Mouse (Mus musculus) Patski (cell line): ENCODE measurements at regions not wholly inside any gene's neighbourhood (a gene's known extent, or its start where the extent isn't known, plus 50 kb on each side); places are given as distances from the start of the nearest gene placed in this dataset.

ENCODE experiments used
- ATAC-seq: fragments of 100-300 bp; one replicate; pipeline ENCODE4 v1.8.0; 2021
- CTCF ChIA-PET: fragments of 350-600 bp; sonication (Branson Sonifier 250); formaldehyde crosslinking; loops from one replicate; lab custom pipeline; 2022; ENCODE audit warnings: inconsistent platforms; lab: Charles Lee
- POLR2A ChIA-PET: fragments of 350-600 bp; sonication (Branson Sonifier 250); formaldehyde crosslinking; loops from one replicate; lab custom pipeline; 2022; ENCODE audit warnings: antibody characterized with exemption, inconsistent platforms; lab: Charles Lee
- DNase-seq: peaks from one replicate; pipeline ENCODE4 v3.0.0-alpha.2; 2011; ENCODE audit warnings: low read depth, low spot score
- H3K27me3 ChIP-seq: fragments of 371-371 bp; one replicate; pipeline ENCODE4 v1.5.1; 2021
- CTCF ChIP-seq: fragments of 100-300 bp; IDR thresholded peaks from one replicate; pipeline ENCODE4 v1.5.1; 2021
- in situ Hi-C: fragments of 300-500 bp; cut with MboI; formaldehyde crosslinking; loops from 3 replicates; pipeline ENCODE4 v1.11.1; 2018; ENCODE audit warnings: low pct_unique_long_range_greater_than_20kb, mixed read lengths

GRCm38 (mm10) chr15:70641051-70641552, 3193.3 kb upstream of the Gm6569 start:
- ChIA-PET POLR2A (no interaction called here), CTCF (no interaction called here)
- H3K27me3 ChIP-seq: no peaks in the 10 kb centered on the region
- ATAC-seq (no peak), DNase-seq (no peak)
- in situ Hi-C loops: no loop called here
- TF ChIP-seq CTCF: no peak

GRCm38 (mm10) chr15:70644447-70645202, 3189.7 kb upstream of the Gm6569 start:
- POLR2A ChIA-PET: no interaction called here
- in situ Hi-C loops: no loop called here
- TF ChIP-seq CTCF: no peak
- ATAC-seq (no peak), DNase-seq (no peak)
- CTCF ChIA-PET: interaction anchor here (0.8 kb wide), 1 partner anchor 22 kb away, joined by 3 read pairs; no protein-coding TSS in a partner anchor
- no peaks in the 10 kb centered on the region for H3K27me3 ChIP-seq

- TF ChIP-seq CTCF: no peak
- ATAC-seq: no peak
- H3K27me3 ChIP-seq: no peaks in the 10 kb centered on the region
- ChIA-PET POLR2A (no interaction called here), CTCF (no interaction called here)
- DNase-seq: no peak
- in situ Hi-C loops: no loop called here
These were observed 3158.8 kb upstream of the Gm6569 start for GRCm38 (mm10) chr15:70675549-70675948.

GRCm38 (mm10) chr15:70704547-70704946, 3129.8 kb upstream of the Gm6569 start:
- TF ChIP-seq CTCF: no peak
- CTCF ChIA-PET: no interaction called here
- in situ Hi-C loops: no loop called here
- DNase-seq (no peak), ATAC-seq (no peak)
- H3K27me3 ChIP-seq: no peaks in the 10 kb centered on the region
- POLR2A ChIA-PET: no interaction called here

- CTCF ChIA-PET: no interaction called here
- H3K27me3 ChIP-seq: no peaks in the 10 kb centered on the region
- in situ Hi-C loops: no loop called here
- ATAC-seq (no peak), DNase-seq (no peak)
- POLR2A ChIA-PET: no interaction called here
- no peak for TF ChIP-seq CTCF
These were observed 3120.6 kb upstream of the Gm6569 start for GRCm38 (mm10) chr15:70713736-70714135.

- no peaks in the 10 kb centered on the region for H3K27me3 ChIP-seq
- ATAC-seq (no peak), DNase-seq (no peak)
- in situ Hi-C loops: no loop called here
- no peak for TF ChIP-seq CTCF
- CTCF ChIA-PET: no interaction called here
- POLR2A ChIA-PET: no interaction called here
These were observed 3106.9 kb upstream of the Gm6569 start for GRCm38 (mm10) chr15:70727361-70727885.

GRCm38 (mm10) chr15:70727956-70728355, 3106.4 kb upstream of the Gm6569 start:
- no peaks in the 10 kb centered on the region for H3K27me3 ChIP-seq
- in situ Hi-C loops: no loop called here
- ChIA-PET CTCF (no interaction called here), POLR2A (no interaction called here)
- no peak for TF ChIP-seq CTCF
- DNase-seq (no peak), ATAC-seq (no peak)

- ATAC-seq: no peak
- ChIA-PET POLR2A (no interaction called here), CTCF (no interaction called here)
- DNase-seq: no peak
- H3K27me3 ChIP-seq: no peaks in the 10 kb centered on the region
- no peak for TF ChIP-seq CTCF
- in situ Hi-C loops: no loop called here
These were observed 3090.1 kb upstream of the Gm6569 start for GRCm38 (mm10) chr15:70744239-70744638.

GRCm38 (mm10) chr15:70764045-70764444, 3070.3 kb upstream of the Gm6569 start:
- ChIA-PET CTCF (no interaction called here), POLR2A (no interaction called here)
- no peak for TF ChIP-seq CTCF
- in situ Hi-C loops: no loop called here
- no peaks in the 10 kb centered on the region for H3K27me3 ChIP-seq
- DNase-seq: no peak
- no peak for ATAC-seq

GRCm38 (mm10) chr15:70764513-70764912, 3069.8 kb upstream of the Gm6569 start:
- in situ Hi-C loops: no loop called here
- ATAC-seq (no peak), DNase-seq (no peak)
- no peak for TF ChIP-seq CTCF
- CTCF ChIA-PET: no interaction called here
- POLR2A ChIA-PET: no interaction called here
- H3K27me3 ChIP-seq: no peaks in the 10 kb centered on the region

- H3K27me3 ChIP-seq: no peaks in the 10 kb centered on the region
- in situ Hi-C loops: no loop called here
- ChIA-PET POLR2A (no interaction called here), CTCF (no interaction called here)
- DNase-seq (no peak), ATAC-seq (no peak)
- no peak for TF ChIP-seq CTCF
These were observed 3068.9 kb upstream of the Gm6569 start for GRCm38 (mm10) chr15:70765471-70765870.
